Mouse (Mus musculus) myocyte (in vitro differentiated cells): ENCODE results near the gene 1700028K03Rik. TPM values are rescaled to one million over a fixed set of nuclear protein-coding genes. Genes with fewer than 3 reads are reported as not detected.

Experiments
- H3K27me3 ChIP-seq: one replicate; pipeline ENCODE4 v1.6.1; 2011; ENCODE audit not compliant: control insufficient read depth, insufficient read depth, insufficient read length
- H3K36me3 ChIP-seq: one replicate; pipeline ENCODE4 v1.6.1; 2011; ENCODE audit not compliant: control insufficient read depth, insufficient read depth
- H3K4me2 ChIP-seq: one replicate; pipeline ENCODE4 v1.6.1; 2011; ENCODE audit warnings: low read depth, control low read depth
- H3K4me3 ChIP-seq: one replicate; pipeline ENCODE4 v1.5.1; 2011; ENCODE audit warnings: mild to moderate bottlenecking, control low read depth, moderate library complexity
- H3K79me2 ChIP-seq: one replicate; pipeline ENCODE4 v1.6.1; 2011; ENCODE audit not compliant: control insufficient read depth, insufficient read depth
- H3ac ChIP-seq: one replicate; pipeline ENCODE4 v1.6.1; 2011; ENCODE audit not compliant: control insufficient read depth, insufficient read length
- CEBPB ChIP-seq: IDR thresholded peaks from 2 replicates; pipeline ENCODE4 v1.6.1; 2011; ENCODE audit warnings: mild to moderate bottlenecking, moderate library complexity; ENCODE audit not compliant: poor library complexity, insufficient read depth, severe bottlenecking
- E2F4 ChIP-seq: IDR thresholded peaks from one replicate; pipeline ENCODE4 v1.6.1; 2011; ENCODE audit warnings: mild to moderate bottlenecking, control low read depth, moderate library complexity; ENCODE audit not compliant: insufficient read depth
- MAX ChIP-seq: IDR thresholded peaks from one replicate; pipeline ENCODE4 v1.6.1; 2011; ENCODE audit warnings: low read depth, mild to moderate bottlenecking, control low read depth
- MYOD1 ChIP-seq, 3 experiments: IDR thresholded peaks; one replicate each; pipeline ENCODE4 v1.6.1; 2011; ENCODE audit warnings: control low read depth in 2 of 3, low read depth in 2 of 3, mild to moderate bottlenecking in 2 of 3, moderate library complexity in 1 of 3; ENCODE audit not compliant: insufficient read length in 2 of 3, control insufficient read depth in 1 of 3
- MYOG ChIP-seq, 3 experiments: IDR thresholded peaks; one replicate each; pipeline ENCODE4 v1.6.1; 2011; ENCODE audit warnings: control low read depth in 2 of 3, low read depth in 2 of 3, mild to moderate bottlenecking in 2 of 3; ENCODE audit not compliant: insufficient read length in 2 of 3, control insufficient read depth in 1 of 3, insufficient read depth in 1 of 3
- POLR2A ChIP-seq: IDR thresholded peaks from one replicate; pipeline ENCODE4 v1.6.1; 2011; ENCODE audit warnings: low read depth, mild to moderate bottlenecking, control low read depth, moderate library complexity; ENCODE audit not compliant: insufficient read length
- POLR2AphosphoS2 ChIP-seq: IDR thresholded peaks from one replicate; pipeline ENCODE4 v1.6.1; 2011; ENCODE audit warnings: low read depth, control low read depth; ENCODE audit not compliant: insufficient read length
- REST ChIP-seq: IDR thresholded peaks from one replicate; pipeline ENCODE4 v1.6.1; 2011; ENCODE audit warnings: mild to moderate bottlenecking, control low read depth, moderate library complexity; ENCODE audit not compliant: insufficient read depth, insufficient read length
- SRF ChIP-seq: IDR thresholded peaks from one replicate; pipeline ENCODE4 v1.6.1; 2011; ENCODE audit warnings: low read depth; ENCODE audit not compliant: control insufficient read depth, insufficient read length
- TCF12 ChIP-seq: IDR thresholded peaks from one replicate; pipeline ENCODE4 v1.6.1; 2011; ENCODE audit warnings: mild to moderate bottlenecking, control low read depth; ENCODE audit not compliant: poor library complexity, insufficient read depth, severe bottlenecking
- TCF3 ChIP-seq: IDR thresholded peaks from one replicate; pipeline ENCODE4 v1.6.1; 2011; ENCODE audit warnings: low read depth, control low read depth; ENCODE audit not compliant: insufficient read length
- USF1 ChIP-seq: IDR thresholded peaks from one replicate; pipeline ENCODE4 v1.6.1; 2011; ENCODE audit warnings: low read depth, mild to moderate bottlenecking, control low read depth, moderate library complexity
- polyA plus RNA-seq: library from polyadenylated mRNA; unstranded; fragments of >200 nt; fragmentation: generic; extraction: Trizol; gene quantifications from one replicate; pipeline ENCODE4 v1.2.1, GENCODE M21; 2012; ENCODE audit warnings: missing spikeins

Gene 1700028K03Rik
- polyA plus RNA-seq, 1 experiment: not detected

DNA sequence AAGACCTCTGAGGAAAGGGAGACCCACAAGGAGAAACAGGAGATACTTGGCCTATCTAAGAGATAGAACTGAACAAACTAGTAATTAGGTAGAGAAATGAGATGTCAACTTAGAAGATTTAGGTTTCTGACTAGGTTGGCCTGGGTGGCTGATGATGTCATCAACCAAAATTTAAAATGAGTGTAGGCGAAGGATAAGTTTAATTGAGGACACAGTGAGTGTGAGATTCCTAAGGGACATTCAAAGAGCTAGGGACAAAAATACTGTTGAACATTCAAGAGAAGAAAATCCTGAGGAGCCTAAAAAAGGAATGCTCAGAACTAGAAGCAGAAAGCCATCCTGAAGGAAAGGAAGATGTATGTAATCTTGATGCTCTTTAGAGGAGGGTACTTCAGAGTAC lies 18.4 kb upstream of the 1700028K03Rik start:
- Histone ChIP-seq H3K4me3 (no peak overlapping the region), H3K36me3 (no peaks in the 10 kb centered on the region), H3K27me3 (no peaks in the 10 kb centered on the region), H3ac (no peak overlapping the region), H3K79me2 (no peaks in the 10 kb centered on the region), H3K4me2 (no peak overlapping the region)
- TF ChIP-seq TCF12 (no peak), SRF (no peak), POLR2AphosphoS2 (no peak), MAX (no peak), POLR2A (no peak), USF1 (no peak)

DNA sequence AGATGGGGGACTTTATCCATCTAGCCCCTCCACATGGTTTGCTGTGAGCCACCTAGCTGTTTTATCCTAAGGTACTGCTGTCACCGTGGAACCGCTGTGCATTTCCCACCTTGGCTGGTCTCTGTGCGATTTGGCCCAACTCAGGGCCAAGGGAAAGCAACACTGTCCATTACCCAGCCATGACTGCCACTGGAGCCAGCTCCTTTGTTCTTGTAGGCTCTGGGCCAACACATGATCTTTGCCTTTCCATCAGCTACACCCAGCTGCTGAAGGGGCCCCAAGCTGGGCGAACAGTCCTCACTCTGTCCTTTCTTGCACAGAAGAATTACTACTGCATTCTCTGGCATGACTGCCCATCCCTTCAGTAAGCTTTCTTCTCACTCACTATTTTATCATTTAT lies 15.9 kb upstream of the 1700028K03Rik start:
- no peaks in the 10 kb centered on the region for H3K27me3 ChIP-seq
- H3K4me2 ChIP-seq: no peak overlapping the region
- no peak for TF ChIP-seq POLR2AphosphoS2
- no peak for TF ChIP-seq USF1
- no peak for TF ChIP-seq MYOD1 (IDR thresholded peaks at IDR 0.05; ENCODE audit: control insufficient read depth in 1 of 3, insufficient read length in 2 of 3, low read depth in 2 of 3)
- TF ChIP-seq POLR2A: no peak
- no peak for TF ChIP-seq MAX
- TF ChIP-seq REST: no peak
- no peak overlapping the region for H3ac ChIP-seq
- H3K36me3 ChIP-seq: no peaks in the 10 kb centered on the region
- no peaks in the 10 kb centered on the region for H3K79me2 ChIP-seq
- no peak overlapping the region for H3K4me3 ChIP-seq

DNA sequence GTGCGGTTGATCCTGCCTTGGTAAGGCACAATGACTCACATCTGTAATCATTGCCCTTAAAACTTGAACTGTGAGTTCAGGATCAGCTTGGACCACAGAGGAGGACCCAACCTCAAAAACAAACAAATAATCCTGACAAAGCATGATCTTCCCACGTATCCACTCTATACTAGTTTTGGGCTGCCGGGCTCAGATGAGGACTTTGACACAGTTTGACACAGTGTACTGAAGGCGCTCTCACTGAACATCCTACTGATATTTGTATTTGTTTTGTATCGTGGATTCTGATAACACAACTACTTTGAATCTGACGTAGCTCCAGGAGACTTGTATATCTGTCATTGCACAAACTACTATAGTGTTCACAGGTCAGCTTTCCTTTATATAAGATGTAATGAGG lies 13.1 kb upstream of the 1700028K03Rik start:
- TF ChIP-seq MAX (no peak), E2F4 (no peak), REST (no peak), POLR2A (no peak), CEBPB (no peak), USF1 (no peak), MYOD1 (IDR thresholded peaks at IDR 0.05; ENCODE audit: control insufficient read depth in 1 of 3, insufficient read length in 2 of 3, low read depth in 2 of 3) (no peak), TCF12 (no peak), POLR2AphosphoS2 (no peak), MYOG (IDR thresholded peaks at IDR 0.05; ENCODE audit: control insufficient read depth in 1 of 3, insufficient read depth in 1 of 3, insufficient read length in 2 of 3, low read depth in 2 of 3) (no peak), SRF (no peak), TCF3 (no peak)
- Histone ChIP-seq H3K27me3 (no peaks in the 10 kb centered on the region), H3K36me3 (no peaks in the 10 kb centered on the region), H3K79me2 (no peaks in the 10 kb centered on the region), H3K4me3 (no peak overlapping the region), H3K4me2 (no peak overlapping the region), H3ac (no peak overlapping the region)

DNA sequence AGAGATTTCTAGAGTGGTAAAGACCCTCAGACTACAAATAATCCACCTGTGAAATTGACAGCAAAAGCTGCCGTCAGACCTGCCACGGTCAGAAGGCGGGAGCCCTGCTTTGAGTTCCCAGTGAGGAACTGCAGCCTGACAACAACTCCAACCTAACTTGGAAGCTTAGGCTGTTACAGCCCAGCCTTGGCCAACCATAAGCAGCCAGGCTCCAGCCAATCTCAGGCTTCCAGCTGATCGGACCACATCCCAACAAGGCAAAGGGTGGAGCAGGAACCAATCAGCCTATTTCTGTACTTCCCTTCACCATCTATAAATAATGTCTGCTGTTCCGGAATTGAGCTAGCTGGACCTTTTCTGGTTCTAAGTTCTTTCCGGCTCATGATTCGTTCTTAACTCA lies 12.6 kb upstream of the 1700028K03Rik start:
- H3K4me2 ChIP-seq: no peak overlapping the region
- no peak for TF ChIP-seq MYOG (IDR thresholded peaks at IDR 0.05; ENCODE audit: control insufficient read depth in 1 of 3, insufficient read depth in 1 of 3, insufficient read length in 2 of 3, low read depth in 2 of 3)
- TF ChIP-seq MAX: no peak
- TF ChIP-seq SRF: no peak
- TF ChIP-seq TCF12: no peak
- no peak for TF ChIP-seq REST
- no peak for TF ChIP-seq POLR2AphosphoS2
- TF ChIP-seq USF1: no peak
- TF ChIP-seq E2F4: no peak
- TF ChIP-seq POLR2A: no peak
- TF ChIP-seq MYOD1 (IDR thresholded peaks at IDR 0.05; ENCODE audit: control insufficient read depth in 1 of 3, insufficient read length in 2 of 3, low read depth in 2 of 3): no peak
- no peak for TF ChIP-seq TCF3
- H3K27me3 ChIP-seq: no peaks in the 10 kb centered on the region
- H3ac ChIP-seq: no peak overlapping the region
- H3K79me2 ChIP-seq: no peaks in the 10 kb centered on the region
- H3K4me3 ChIP-seq: no peak overlapping the region
- no peaks in the 10 kb centered on the region for H3K36me3 ChIP-seq

DNA sequence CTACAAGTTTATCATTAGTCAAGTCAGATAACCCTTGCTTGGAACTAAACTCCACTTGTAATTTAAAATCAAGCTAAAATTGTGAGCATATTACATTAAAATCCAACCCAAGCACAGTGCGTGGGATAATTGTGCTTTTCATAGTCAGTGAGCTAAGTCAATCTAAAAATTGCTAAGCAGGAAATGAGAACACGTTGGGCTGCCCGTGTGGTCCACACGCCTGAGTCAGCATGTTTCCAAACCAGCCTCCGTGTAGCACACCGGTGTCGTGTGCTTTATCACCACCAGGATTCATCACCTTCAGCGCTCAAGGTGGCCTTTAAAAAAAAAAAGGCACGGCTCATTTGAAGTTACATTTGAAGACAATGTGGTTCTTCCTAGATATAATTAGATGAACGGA lies 10.2 kb upstream of the 1700028K03Rik start:
- H3ac ChIP-seq: no peak overlapping the region
- no peaks in the 10 kb centered on the region for H3K36me3 ChIP-seq
- H3K4me3 ChIP-seq: no peak overlapping the region
- H3K79me2 ChIP-seq: no peaks in the 10 kb centered on the region
- no peak for TF ChIP-seq MYOG (IDR thresholded peaks at IDR 0.05; ENCODE audit: control insufficient read depth in 1 of 3, insufficient read depth in 1 of 3, insufficient read length in 2 of 3, low read depth in 2 of 3)
- no peak for TF ChIP-seq MYOD1 (IDR thresholded peaks at IDR 0.05; ENCODE audit: control insufficient read depth in 1 of 3, insufficient read length in 2 of 3, low read depth in 2 of 3)
- TF ChIP-seq POLR2AphosphoS2: no peak
- TF ChIP-seq TCF12: no peak
- no peak for TF ChIP-seq POLR2A
- TF ChIP-seq MAX: no peak
- no peak for TF ChIP-seq USF1
- no peak for TF ChIP-seq CEBPB
- no peak overlapping the region for H3K4me2 ChIP-seq
- no peaks in the 10 kb centered on the region for H3K27me3 ChIP-seq
